Mouse (Mus musculus) B cell, adult 62 days (primary cell): Measurements from ENCODE around the gene Ugdh. TPM values are rescaled to one million over a fixed set of nuclear protein-coding genes. Genes with fewer than 3 reads are reported as not detected.

ENCODE experiments used
- total RNA-seq: library from RNA; stranded (reverse); gene quantifications from 4 replicates; pipeline ENCODE4 v1.2.4, GENCODE M21; 2023

The Ugdh gene
- 20.2 to 27.4 TPM (median 22.3 TPM) in 4 replicates for total RNA-seq

DNA sequence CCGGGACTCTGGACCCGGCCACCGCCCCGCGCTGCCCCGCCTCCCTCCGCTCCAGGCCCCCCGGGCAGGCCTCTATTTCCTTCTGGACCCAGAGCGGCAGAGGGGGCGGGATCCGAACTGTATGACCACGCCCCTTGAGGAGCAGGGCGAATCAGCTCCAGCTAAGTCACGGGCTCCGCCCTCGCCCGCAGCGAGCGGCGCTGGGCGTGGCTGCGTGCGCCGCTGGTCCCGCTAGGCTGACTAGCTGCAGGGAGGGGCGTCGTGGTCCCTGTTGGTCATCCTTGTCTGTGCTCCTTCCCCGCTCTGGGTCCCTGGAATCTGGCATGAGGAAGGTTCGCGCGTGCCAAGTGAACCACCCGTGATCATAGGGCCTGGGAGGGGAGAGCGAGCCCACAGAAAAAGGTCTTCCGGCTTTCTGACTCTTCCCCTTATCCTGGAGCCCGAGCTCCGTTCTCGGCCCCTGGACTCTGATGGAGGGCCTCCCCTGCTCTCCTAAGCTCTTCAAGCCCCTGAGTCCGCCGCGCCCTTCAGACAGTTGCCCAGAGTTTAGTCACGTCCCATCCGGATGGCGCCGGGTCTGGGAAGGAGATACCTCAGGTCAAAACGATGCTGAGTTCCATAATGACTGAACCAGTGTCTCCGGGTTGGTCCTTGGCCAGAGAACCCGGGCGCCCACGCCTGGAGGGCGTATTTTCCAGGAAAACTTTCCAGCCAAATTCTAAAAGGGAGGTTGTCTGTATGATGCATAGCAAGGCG is at the start of gene Ugdh:
Gene Ugdh, minus strand, starts transcription at position 144 of the 756 bp plus-strand sequence.

DNA sequence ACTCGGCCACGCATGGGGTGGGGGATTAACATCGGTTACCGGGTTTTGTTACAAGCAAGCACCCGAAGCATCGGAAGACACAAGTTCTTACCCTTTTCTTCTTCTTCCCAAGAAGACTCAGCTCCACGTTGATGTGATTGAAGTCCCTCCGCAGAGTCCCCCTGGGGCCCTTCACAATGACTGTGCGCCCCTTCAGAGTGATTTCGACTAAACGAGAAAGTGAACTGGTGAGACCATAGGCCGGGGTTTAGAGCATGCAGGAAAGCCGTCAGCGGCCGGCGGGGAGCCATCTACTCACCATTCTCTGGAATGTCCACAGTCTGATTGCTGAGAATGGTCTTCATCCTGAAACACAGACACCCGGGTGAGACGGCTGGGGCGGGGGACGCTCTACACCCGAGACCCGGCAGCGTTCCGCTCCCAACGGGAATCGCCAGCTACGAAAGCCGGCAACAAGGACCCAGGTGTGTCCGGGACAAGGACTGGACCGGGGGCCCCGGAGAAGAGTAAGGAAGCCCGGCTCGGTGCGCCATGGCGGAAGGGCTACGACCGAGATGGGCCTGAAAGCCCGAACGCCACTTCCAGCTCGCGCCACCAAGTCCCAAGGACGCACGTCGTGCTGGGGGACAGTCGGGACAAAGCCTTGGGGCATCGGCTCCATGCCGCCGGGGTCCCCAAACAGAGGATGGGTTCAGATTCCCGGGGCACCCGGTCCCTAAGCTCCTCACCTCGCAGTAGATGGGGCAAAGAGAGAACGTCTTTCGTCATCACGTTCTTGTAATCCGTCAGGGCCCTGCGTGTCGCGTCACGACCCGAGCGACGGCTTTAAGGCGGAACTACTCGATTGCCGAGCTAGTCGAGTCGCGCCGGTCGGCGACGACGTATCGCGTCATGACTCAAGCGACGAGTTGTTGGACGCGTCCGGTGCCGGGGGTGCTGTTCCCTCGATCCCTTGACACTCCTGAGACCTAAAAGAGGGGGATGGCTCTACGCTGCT is 44.8 kb downstream of the Ugdh start, which contains the start of the genes Rpl9 and Lias:
Gene Rpl9, minus strand, starts transcription at position 797 of the 997 bp plus-strand sequence.
Gene Lias, plus strand, starts transcription at position 850 of the 997 bp plus-strand sequence.

Other genes starting within 250 kb of the Ugdh start
- gene Wdr19, start 236.3 kb downstream of the Ugdh start, total RNA-seq, result 1.3 to 2.3 TPM (median 1.9 TPM) in 4 replicates
- gene Rfc1, start 100.3 kb downstream of the Ugdh start, total RNA-seq, result 79.2 to 93.3 TPM (median 87.3 TPM) in 4 replicates
- not detected in 4 replicates for gene Klb, start 87.6 kb downstream of the Ugdh start, total RNA-seq
- gene Rpl9, start 44.5 kb downstream of the Ugdh start, total RNA-seq, result 1,968 to 2,272 TPM (median 2,213 TPM) in 4 replicates
- gene Lias, start 44.5 kb downstream of the Ugdh start, total RNA-seq, result 33.9 to 37.2 TPM (median 35.8 TPM) in 4 replicates
- gene Gm43552, start 56.9 kb upstream of the Ugdh start, total RNA-seq, result 8.2 TPM in 1 of 4 replicates, not detected in the others
- 354 to 405 TPM (median 379 TPM) in 4 replicates for gene Smim14, start 101.2 kb upstream of the Ugdh start, total RNA-seq
- gene Ube2k, start 101.3 kb upstream of the Ugdh start, total RNA-seq, result 68.0 to 71.4 TPM (median 68.6 TPM) in 4 replicates